Mouse (Mus musculus): ENCODE data around the gene Mrtfa.
A peak's percentile ranks its signal among the peaks of the same experiment; 100 is the strongest.

Gene Mrtfa

DNA sequence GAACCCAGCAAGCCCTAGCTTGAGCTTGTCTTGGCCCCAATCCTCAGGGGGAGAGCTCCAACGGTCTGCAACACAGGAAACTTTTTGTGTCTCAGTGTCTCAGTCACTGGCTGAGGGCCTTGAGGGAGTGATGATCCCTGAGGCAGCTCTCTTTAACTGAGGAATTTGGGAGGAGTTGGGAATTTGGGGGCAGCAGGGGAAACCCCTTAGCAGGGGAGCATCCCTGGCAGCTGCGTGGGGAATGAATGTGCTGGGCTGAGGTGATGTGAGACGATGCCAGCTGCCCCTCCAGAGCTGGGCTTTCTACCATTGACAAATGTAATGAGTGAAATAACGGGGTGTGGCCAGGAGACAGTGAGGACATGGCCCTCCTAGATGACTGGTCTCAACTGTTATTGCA is 4.9 kb upstream of the Mrtfa start:
- no peak for DNase-seq (ENCODE audit: low spot score)

DNA sequence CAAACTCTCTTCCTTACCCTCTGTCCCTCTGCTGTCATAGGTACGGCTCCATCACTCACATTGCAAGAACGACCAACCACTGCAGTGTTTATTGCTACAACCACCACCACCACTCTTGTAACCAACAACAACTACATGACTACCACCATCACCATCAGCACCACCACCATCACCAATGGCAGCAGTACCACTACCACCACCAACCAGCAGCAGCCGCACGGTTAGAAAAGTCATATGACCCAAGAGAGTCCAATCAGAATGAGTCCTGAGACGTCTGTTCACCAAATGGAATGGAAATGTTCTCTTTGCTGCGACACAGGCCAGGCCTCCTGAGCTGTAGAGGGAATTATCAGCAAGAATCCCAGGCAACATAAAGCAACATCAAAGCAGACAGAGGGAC is 4.2 kb upstream of the Mrtfa start:
- no peak for DNase-seq (ENCODE audit: low spot score)

DNA sequence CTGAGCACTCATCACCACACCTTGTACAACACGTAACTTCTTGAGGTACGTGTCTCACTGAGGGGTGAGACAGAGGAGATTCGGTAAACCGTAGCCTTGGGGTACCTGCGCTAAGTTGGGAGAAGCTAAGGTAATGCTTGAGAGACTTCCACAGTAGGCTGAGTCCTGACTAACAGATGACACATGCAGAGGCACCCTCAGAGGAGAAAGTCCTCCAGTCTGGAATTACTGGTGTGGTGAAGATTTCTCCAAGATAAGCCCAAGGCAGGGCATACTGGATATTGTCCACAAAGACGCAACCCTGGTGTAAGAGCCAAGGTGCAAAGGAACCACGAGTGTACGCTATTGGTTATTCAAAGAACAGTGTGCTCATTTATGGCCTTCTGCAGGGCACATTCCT is 2.3 kb upstream of the Mrtfa start:
- DNase-seq (ENCODE audit: low spot score), result no peak

DNA sequence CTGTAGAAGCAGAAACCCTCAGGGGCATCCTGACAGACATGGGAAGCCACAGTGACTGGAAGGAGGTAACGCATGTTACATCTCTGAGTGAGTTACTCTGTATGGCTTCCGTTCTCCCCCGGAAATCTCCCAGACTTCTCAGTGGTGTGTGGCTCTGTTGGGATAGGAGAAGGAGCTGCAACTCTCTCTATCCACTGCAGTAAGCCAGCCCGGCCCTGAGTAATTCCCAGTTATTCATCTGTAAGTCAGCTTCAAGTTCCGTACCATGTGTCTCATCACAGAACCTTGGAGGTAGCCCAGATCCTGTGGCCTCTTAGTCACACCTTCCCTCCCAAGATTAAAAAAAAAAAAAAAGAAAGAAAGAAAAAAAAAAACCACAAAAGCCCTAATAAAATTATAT is 1.8 kb upstream of the Mrtfa start:
- no peak for DNase-seq (ENCODE audit: low spot score)

DNA sequence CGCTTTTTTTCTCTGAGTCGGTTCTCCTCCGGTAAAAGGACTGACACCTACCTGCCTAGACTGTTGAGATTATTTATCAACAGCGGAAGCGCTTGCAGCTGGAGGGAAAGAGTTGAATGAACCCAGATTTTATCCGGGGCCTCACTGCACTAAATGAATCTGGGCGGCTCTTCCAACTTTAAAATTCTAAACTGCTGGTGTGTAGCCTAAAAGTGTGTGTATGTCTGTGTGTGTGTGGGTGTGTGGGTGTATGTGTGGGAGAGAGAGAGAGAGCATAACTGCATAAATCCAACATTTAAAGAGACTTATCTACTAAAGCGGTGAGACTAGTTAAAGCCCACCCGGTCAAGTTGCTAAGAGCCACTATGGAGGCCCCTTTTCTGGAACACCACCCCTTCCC is 746 bp upstream of the Mrtfa start:
- DNase-seq (ENCODE audit: low spot score), result no peak

DNA sequence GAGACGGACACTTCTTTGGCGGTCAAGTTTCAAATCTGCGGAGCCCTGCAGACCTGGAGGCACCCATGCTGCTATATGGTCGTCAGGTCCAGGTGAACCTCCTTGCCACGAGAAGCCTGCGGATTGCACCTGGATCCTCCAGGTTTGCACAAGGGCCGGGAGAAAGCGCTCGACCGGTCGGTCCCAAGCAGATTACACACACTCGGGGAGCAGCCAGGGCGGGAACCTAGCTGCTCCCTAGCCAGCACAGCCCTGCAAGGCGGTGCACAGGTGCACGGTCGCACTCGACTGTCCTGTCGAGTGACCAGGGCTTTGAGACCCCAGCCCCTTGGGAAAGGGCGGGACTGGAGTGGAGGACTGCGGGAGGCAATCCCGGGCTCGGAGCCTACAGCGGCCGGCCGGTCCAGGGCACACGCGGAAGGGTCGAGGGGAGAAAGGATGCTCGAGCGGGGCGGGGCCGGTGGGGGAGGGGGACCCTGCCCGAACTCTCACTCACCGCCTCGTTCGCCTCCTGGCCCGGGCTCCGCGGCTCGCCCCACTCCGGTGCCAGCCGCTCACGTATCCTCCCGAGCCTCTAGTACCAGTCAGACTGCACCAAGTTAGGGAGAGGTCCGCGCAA is 437 bp downstream of the Mrtfa start:
- DNase-seq (ENCODE audit: low spot score), result peak; percentile 64

DNA sequence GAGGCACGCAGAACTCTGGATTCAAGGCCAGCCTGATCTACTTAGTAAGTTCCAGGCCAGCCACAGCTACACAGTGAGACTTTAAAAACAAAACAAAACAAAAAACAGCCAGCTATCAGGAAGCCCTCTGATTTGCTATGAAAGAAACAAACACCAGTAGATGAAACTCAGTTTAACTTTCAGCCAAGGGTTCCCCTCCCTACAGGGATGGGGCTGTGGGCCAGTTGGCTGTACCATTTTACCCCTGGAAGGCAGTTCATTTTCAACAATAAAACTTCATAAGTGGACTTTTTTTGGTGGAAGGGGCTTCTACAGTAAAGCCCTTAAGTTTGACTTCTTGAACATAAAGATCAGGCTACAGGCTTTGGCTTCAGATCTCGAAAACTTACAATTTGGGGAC is 1.5 kb downstream of the Mrtfa start:
- no peak for DNase-seq (ENCODE audit: low spot score)

DNA sequence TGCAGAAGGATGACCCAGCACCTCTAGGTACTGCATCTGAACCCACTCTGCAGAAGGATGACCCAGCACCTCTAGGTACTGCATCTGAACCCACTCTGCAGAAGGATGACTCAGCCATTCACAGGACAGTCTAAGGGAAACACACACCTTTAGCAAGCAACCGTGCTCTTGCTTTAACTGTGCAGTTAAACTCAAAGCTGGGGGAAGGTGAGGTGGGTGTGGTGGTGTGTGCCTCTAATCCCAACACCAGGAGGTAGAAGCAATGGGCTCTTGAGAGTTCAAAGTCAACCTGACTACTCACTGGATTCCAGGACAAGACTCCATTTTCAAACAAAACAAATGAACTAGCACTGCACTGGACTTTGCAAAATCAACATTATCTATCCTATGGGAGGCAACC is 5.6 kb downstream of the Mrtfa start:
- DNase-seq (ENCODE audit: low spot score), result no peak

DNA sequence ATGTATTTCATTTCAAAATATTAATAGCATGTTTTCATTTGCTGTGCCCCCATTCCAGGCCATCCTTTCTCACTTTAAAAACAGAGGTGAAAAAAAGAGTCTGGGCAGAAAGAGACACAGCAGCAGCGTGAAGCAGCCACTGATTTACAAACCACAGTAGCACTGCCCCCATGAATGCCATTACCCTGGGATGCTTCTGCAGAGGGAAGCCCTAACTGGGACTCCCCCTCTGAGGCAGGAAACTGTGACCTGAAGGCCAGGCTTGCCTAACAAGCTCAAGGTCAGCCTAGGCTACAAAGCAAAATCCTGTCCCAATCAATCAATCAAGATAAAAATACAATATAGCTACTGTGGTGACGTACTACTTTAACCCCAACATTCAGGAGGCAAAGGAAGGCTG is 9.3 kb downstream of the Mrtfa start:
- DNase-seq (ENCODE audit: low spot score), result no peak

DNA sequence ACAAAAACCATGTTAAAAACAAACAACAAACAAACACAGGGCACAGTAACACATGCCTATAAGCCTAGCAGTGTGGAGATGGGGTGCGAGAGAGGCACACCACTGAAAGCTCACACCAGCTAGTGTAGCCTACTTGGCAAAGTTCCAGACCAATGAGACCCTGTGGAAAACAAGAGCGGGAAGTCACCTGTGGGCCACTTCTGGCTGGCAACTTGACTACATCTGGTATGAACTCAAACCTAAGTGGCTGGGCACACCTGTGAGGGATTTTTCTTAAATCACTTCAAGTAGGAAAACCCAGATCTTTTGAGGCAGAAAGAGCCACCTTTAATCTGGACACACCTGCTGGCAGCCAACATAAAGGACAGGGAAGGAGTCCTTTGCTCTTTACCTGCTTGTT is 11.0 kb downstream of the Mrtfa start:
- no peak for DNase-seq (ENCODE audit: low spot score)

DNA sequence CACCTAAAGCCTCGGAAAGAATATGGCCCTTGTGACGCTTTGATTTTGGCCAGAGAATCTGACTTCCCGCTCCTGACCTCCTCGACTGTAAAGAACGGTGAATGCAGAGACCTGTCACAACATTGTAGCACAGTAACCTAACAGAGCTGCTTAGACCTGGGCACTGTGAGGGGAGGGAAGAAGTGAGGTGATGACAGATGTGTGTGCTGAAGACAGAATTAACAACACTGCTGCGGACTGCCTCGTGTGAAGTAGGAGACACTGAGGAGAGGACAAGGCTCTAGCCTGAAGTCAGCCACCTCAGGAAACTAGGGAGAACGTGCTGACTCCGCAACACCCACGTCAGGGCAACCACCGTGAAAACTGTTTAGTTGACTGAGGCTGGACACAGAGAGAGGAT is 11.9 kb downstream of the Mrtfa start:
- no peak for DNase-seq (ENCODE audit: low spot score)

DNA sequence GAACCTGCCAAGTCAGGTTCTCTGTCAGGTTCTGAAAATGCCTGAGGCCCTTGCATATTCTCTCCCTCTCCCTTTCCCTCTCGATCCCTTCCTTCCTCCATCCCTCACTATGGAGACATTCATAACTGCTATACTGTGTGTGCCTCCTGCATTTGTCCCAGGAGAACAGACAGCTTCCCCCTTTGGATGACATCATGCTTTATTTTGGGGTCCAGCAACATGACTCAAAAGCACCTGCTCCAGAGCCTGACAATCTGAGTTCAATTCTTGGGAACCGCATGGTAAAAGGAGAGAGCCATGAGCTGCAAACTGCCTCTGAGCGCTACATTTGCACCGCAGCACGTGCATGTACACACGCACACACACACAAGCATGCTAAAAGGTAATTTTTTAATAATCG is 12.7 kb downstream of the Mrtfa start:
- no peak for DNase-seq (ENCODE audit: low spot score)

DNA sequence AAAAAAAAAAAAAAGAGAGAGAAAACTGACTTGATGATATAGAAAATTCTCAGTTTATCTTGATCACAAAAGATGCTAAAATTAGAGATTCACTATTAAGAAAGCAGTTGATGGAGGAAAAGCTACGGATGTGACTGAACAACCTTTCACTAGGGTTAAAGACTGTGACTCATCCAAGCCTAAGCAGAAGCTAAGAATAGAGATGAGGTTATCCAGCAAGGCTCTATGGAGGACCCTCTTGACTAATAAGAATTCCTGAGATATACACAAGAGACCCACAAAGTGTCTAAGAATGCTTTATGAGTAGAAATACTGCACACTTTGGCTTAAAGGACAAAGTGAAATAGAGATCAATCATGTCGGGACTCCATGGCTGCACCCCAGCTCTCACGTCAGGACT is 14.9 kb downstream of the Mrtfa start:
- no peak for DNase-seq (ENCODE audit: low spot score)

DNA sequence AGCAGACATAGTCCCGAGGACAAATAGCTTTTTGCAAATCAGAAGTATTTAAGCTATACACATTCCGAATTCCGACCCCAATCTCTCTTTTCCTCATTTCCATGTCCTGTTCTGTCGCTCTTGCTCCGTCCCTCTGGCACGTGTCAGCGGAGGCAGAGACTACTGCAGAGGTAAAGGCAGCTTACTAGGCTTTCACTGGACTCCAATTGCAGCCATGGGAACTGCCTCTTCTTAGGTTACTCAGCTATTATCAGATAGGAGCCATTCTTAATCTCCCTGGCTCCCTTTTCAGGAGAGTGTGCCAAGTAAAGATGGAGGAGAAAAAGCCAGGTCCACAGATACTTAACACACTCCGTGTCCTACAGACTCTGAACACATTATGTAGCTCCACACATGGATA is 18.3 kb downstream of the Mrtfa start:
- DNase-seq (ENCODE audit: low spot score), result no peak

DNA sequence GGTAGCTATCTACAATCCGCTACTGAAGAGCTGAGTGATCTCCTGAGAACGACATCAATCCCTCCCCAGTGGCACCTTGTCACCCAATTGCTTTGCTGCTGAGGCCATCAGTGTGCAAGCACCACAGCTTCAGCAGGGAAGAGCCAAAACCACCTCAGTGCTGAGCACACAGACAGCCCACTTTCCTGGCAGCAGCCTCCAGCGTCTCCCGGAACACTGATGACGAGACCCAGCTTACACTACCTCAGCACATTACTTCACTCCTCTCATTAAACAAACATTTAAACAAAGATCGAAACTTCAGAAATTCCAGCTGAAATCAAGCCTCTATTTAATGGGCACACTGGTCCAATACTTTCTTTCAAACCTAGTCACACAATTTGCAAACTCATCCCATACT is 21.8 kb downstream of the Mrtfa start:
- DNase-seq (ENCODE audit: low spot score), result no peak

DNA sequence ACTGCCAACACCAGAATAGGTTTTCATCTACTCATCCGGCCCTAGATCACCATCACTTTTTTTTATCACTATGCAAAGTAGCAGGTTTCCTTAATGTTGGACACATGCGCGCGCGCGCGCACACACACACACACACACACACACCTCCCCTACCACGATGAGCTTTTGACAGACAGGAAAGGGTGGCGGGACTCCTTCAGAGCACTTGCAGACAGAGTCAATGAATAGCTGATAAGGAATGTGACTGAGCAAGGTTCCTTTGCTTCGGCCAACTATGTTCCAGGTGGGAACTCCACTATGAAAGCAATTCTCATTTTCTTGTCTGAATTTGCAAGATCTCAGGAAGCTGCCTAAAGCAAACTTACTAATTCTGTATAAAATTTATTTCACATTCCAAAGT is 22.7 kb downstream of the Mrtfa start:
- DNase-seq (ENCODE audit: low spot score), result no peak

DNA sequence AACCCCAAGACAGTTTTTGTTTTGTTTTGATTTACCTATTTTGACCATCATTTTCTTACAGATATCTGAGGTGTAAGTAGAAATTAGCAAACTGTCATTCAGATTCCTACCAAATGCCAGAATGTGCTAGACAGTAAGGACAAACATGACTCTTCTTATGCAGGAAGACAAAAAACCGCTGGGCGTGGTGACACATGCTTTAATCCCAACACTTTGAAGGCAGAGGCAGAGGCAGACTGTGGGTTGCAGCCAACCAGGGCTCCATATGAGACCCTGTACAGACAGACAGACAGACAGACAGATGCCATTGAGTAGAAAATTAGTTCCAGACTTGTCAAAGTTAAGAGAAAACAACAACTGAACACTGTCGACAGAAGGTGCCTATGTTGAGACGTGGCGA is 24.3 kb downstream of the Mrtfa start:
- no peak for DNase-seq (ENCODE audit: low spot score)

DNA sequence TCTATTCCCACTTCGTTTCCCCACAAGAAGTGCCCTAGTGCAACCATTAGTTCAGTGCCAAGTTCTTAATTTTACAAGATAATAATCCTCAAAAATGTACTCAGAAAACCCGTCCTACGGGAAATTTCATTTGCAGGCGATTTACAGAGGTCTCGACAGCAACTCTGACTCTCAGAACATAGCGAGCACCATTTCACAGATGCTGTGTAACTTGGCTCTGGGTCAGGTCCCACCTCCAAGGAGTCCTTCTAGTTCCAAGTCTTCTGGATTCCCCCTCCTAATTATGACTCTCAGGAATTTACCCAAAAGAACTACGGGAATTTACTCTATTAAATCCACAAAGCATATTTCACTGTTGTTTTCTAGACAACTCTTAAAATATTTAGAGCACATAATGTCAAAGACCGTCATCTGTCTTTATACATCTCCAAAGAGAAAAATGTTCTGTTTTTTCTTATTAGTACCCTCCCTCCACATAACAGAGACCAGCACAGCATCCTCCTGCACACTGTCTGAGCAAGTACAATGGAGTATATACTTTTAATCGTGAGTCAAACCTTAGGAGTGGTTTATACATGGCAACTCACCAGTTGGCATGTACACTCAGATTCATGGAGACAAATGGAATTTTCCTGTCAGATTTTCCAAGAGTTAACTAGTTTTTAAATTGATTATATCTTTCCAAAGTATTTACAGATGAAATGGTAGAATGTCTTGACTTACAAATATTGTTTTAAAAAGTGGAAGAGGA is 25.8 kb downstream of the Mrtfa start:
- DNase-seq (ENCODE audit: low spot score), result no peak

DNA sequence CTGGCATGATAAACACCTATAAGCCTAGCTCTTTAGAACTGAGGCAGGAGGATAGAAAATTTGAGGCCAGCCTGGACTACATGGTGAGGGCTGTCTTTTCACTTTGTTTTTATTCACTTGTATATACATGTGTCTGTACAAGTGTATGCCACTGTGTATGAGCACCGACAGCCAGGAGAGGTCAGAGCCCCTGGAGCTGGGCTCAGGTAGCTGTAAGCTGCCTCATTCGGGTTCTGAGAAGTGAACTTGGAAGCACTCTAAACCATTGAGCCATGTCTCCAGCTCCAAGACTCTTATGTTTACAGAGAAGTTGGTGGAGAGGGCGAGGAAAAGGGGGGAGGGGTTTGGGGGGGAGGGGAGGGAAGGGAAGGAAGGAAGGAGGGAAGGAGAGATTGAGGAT is 29.0 kb downstream of the Mrtfa start:
- DNase-seq (ENCODE audit: low spot score), result no peak

DNA sequence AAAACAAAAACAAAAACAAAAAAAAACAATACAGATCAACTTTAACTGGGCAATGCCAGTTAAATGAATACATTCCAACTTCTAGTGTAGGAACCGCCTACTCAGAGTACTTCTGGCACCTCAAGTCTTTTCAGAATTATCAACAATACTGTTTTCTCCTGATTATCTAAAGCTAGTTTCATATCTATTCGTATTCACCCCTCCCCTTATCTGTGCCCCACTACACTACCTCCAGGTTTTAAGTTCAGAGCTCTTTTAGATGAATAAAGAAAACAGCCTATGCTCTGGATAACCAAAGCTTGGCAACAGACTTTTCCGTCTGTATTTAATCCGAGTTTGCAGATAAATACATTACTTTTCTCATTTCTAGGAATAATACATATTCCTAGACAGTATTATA is 29.9 kb downstream of the Mrtfa start:
- DNase-seq (ENCODE audit: low spot score), result no peak

DNA sequence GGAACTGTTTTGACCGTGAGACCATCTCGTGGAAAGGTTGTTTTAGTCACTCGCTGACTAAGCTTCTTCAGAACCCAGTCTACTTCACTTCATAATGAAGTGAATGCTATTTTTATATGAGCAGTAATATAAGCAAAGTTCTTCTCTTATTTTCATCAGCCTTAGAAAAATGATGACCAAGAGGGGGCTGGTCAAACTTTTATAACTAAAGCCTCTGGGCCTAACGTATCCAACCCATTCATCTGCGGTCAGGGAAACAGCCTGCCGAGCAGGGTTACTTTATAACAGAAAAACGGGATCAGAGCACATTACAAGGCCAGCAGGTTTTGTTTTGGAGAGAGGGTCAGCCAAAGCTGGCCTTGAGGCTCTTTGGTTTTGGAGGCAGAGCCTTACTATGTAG is 31.3 kb downstream of the Mrtfa start:
- no peak for DNase-seq (ENCODE audit: low spot score)

DNA sequence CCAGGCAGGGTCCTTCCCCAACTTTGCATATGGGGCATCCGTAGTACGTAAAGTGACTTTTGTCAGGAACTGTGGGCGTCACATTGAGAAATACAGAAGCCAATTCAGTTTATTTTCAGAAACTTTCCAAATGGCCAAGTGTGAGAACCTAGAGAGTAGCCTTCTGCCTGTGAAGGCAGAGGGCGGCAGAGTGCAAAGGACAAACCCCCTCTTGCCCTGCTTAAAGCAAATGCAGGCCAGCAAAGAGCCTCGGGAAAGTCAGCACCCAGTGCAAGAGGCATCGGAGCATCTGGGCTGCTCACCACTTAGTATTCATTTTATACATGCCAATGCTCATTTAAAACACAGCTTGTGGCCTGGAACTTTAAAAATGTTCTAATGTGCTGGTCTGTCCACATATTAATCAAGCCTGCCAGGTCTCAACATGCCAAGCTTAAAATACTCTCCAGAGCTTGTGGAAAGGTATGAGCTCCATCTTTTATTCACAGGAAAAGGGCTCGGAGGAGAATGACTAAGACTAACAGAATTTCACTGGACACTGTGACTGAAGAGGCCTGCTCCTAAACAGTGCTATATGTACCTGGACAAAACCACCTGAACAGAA is 31.9 kb downstream of the Mrtfa start:
- DNase-seq (ENCODE audit: low spot score), result no peak

DNA sequence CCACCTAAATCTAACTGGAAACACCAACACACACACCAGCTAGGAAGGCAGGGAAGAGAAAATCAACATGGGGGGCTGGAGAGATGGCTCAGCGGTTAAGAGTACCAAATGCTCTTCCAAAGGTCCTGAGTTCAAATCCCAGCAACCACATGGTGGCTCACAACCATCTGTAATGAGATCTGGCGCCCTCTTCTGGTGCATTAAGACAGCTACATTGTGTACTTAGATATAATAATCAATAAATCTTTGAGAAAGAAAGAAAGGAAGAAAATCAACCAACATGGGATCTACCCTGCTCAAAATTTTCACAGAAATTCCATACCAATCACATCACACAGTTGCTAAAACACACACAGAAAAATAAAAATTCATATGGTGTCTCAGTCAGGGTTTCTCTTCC is 34.1 kb downstream of the Mrtfa start:
- DNase-seq (ENCODE audit: low spot score), result no peak

DNA sequence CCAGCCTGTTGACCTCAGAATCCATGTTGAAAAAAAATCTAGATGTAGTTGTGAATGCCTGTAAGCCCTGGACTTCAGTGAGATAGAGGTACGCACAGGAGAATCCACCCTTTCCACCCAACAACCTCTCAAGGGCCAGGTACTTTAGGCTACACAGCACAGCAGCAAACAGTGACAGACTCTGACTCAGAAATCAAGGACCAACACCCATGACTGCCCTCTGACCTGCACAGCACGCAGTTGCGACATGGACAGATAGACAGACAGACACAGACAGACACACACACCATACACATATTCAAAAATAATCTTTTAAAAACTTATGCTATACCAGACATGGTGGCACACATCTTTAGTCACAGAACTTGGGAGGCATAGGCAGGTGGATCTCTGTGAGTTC is 34.7 kb downstream of the Mrtfa start:
- DNase-seq (ENCODE audit: low spot score), result no peak

Measured in embryo, embryonic 10.5 days (tissue).